Mouse (Mus musculus): ENCODE data around the gene Cabp1. TPM values are rescaled to one million over a fixed set of nuclear protein-coding genes. Genes with fewer than 3 reads are reported as not detected.
A peak's percentile ranks its signal among the peaks of the same experiment; 100 is the strongest.

Gene Cabp1
- total and polyA plus RNA-seq, 3 experiments: 2.3 to 6.0 (median 3.9) TPM

GRCm38 (mm10) chr5:115186371-115187073 lies 7.7 kb downstream of the Cabp1 start:
- H3K27me3 ChIP-seq (ENCODE audit: control insufficient read depth, insufficient read depth, low read length): no peaks in the 10 kb centered on the region
- intact Hi-C loops (cut with DNase I): loop anchor here (1.0 to 5.0 kb wide), 4 partner anchors 49 to 209 kb away; partner anchors contain the start of genes Cox6a1 and Pop5
- peaks cover 10% of the 10 kb centered on the region for H3K4me1 ChIP-seq (ENCODE audit: control insufficient read depth, insufficient read depth, low read length)
- no peaks in the 10 kb centered on the region for H3K36me3 ChIP-seq (ENCODE audit: control insufficient read depth, insufficient read depth, low read length)
- H3K9ac ChIP-seq (ENCODE audit: low read depth, low read length): peak overlapping the region; percentile 65
- DNase-seq: peak in 1 of 2 experiments; percentile 53
- H3K27ac ChIP-seq: peak overlapping the region; percentile 93
- TF ChIP-seq EP300 (IDR thresholded peaks at IDR 0.05; ENCODE audit: insufficient read depth, low read depth, low read length) (no peak), CTCF (IDR thresholded peaks at IDR 0.05) (no peak), POLR2A (IDR thresholded peaks at IDR 0.05; ENCODE audit: insufficient read depth, low read depth, low read length) (no peak)
- no peaks in the 10 kb centered on the region for H3K79me2 ChIP-seq (replicated peaks; ENCODE audit: control insufficient read depth, insufficient read depth, low read length)
- H3K4me3 ChIP-seq: peak overlapping the region; percentile 45
- 19% methylated on average over 17 of the region's 17 CpGs for WGBS

GRCm38 (mm10) chr5:115184726-115185125 lies 9.5 kb downstream of the Cabp1 start:
- intact Hi-C loops (cut with DNase I): loop anchor here (5.0 kb wide), 2 partner anchors 163 to 207 kb away; partner anchors contain the start of gene Cox6a1
- TF ChIP-seq CTCF (IDR thresholded peaks at IDR 0.05): no peak
- TF ChIP-seq POLR2A (IDR thresholded peaks at IDR 0.05; ENCODE audit: insufficient read depth, low read depth, low read length): no peak
- no peaks in the 10 kb centered on the region for H3K27me3 ChIP-seq (ENCODE audit: control insufficient read depth, insufficient read depth, low read length)
- 16% methylated on average over 15 of the region's 15 CpGs for WGBS
- peak; percentile 78 to 83 for DNase-seq
- H3K4me3 ChIP-seq: peak overlapping the region; percentile 45
- H3K4me1 ChIP-seq (ENCODE audit: control insufficient read depth, insufficient read depth, low read length): peaks cover 13% of the 10 kb centered on the region
- H3K27ac ChIP-seq: peak overlapping the region; percentile 65
- no peaks in the 10 kb centered on the region for H3K79me2 ChIP-seq (replicated peaks; ENCODE audit: control insufficient read depth, insufficient read depth, low read length)
- H3K9ac ChIP-seq (ENCODE audit: low read depth, low read length): peak overlapping the region; percentile 42
- H3K36me3 ChIP-seq (ENCODE audit: control insufficient read depth, insufficient read depth, low read length): no peaks in the 10 kb centered on the region

GRCm38 (mm10) chr5:115183482-115183881 lies 10.7 kb downstream of the Cabp1 start:
- Histone ChIP-seq H3K79me2 (replicated peaks; ENCODE audit: control insufficient read depth, insufficient read depth, low read length) (no peaks in the 10 kb centered on the region), H3K4me1 (ENCODE audit: control insufficient read depth, insufficient read depth, low read length) (peaks cover 13% of the 10 kb centered on the region), H3K4me3 (no peak overlapping the region), H3K9ac (ENCODE audit: low read depth, low read length) (no peak overlapping the region), H3K36me3 (ENCODE audit: control insufficient read depth, insufficient read depth, low read length) (no peaks in the 10 kb centered on the region), H3K27me3 (ENCODE audit: control insufficient read depth, insufficient read depth, low read length) (no peaks in the 10 kb centered on the region), H3K27ac (no peak overlapping the region; the same call in 1 of the 2 replicates)
- 57% methylated on average over 10 of the region's 10 CpGs for WGBS
- no peak for DNase-seq
- intact Hi-C loops (cut with DNase I): loop anchor here (2.0 kb wide), 1 partner anchor 19 kb away; no protein-coding TSS in a partner anchor
- TF ChIP-seq POLR2A (IDR thresholded peaks at IDR 0.05; ENCODE audit: insufficient read depth, low read depth, low read length) (no peak), CTCF (IDR thresholded peaks at IDR 0.05) (no peak), EP300 (IDR thresholded peaks at IDR 0.05; ENCODE audit: insufficient read depth, low read depth, low read length) (no peak)

GRCm38 (mm10) chr5:115182925-115183324 lies 11.3 kb downstream of the Cabp1 start:
- H3K4me1 ChIP-seq (ENCODE audit: control insufficient read depth, insufficient read depth, low read length): peaks cover 13% of the 10 kb centered on the region
- H3K27me3 ChIP-seq (ENCODE audit: control insufficient read depth, insufficient read depth, low read length): no peaks in the 10 kb centered on the region
- WGBS: 62% methylated on average over 8 of the region's 8 CpGs
- no peaks in the 10 kb centered on the region for H3K36me3 ChIP-seq (ENCODE audit: control insufficient read depth, insufficient read depth, low read length)
- no peak for DNase-seq
- H3K4me3 ChIP-seq: no peak overlapping the region
- H3K9ac ChIP-seq (ENCODE audit: low read depth, low read length): no peak overlapping the region
- H3K79me2 ChIP-seq (replicated peaks; ENCODE audit: control insufficient read depth, insufficient read depth, low read length): no peaks in the 10 kb centered on the region
- no peak for TF ChIP-seq EP300 (IDR thresholded peaks at IDR 0.05; ENCODE audit: insufficient read depth, low read depth, low read length)
- no peak for TF ChIP-seq POLR2A (IDR thresholded peaks at IDR 0.05; ENCODE audit: insufficient read depth, low read depth, low read length)
- TF ChIP-seq CTCF (IDR thresholded peaks at IDR 0.05): no peak
- intact Hi-C loops (cut with DNase I): loop anchor here (2.0 kb wide), 1 partner anchor 18 kb away; no protein-coding TSS in a partner anchor
- H3K27ac ChIP-seq: peak overlapping the region; percentile 51

- 53% methylated on average over 13 of the region's 13 CpGs for WGBS
- Histone ChIP-seq H3K9ac (ENCODE audit: low read depth, low read length) (no peak overlapping the region), H3K36me3 (ENCODE audit: control insufficient read depth, insufficient read depth, low read length) (no peaks in the 10 kb centered on the region), H3K79me2 (replicated peaks; ENCODE audit: control insufficient read depth, insufficient read depth, low read length) (no peaks in the 10 kb centered on the region), H3K27ac (peak overlapping the region; percentile 51; the same call in 1 of the 2 replicates), H3K4me1 (ENCODE audit: control insufficient read depth, insufficient read depth, low read length) (peaks cover 11% of the 10 kb centered on the region), H3K27me3 (ENCODE audit: control insufficient read depth, insufficient read depth, low read length) (no peaks in the 10 kb centered on the region), H3K4me3 (no peak overlapping the region)
- TF ChIP-seq POLR2A (IDR thresholded peaks at IDR 0.05; ENCODE audit: insufficient read depth, low read depth, low read length): no peak
- TF ChIP-seq CTCF (IDR thresholded peaks at IDR 0.05): no peak
- TF ChIP-seq EP300 (IDR thresholded peaks at IDR 0.05; ENCODE audit: insufficient read depth, low read depth, low read length): no peak
- intact Hi-C loops (cut with DNase I): no loop called here
- peak in 1 of 2 experiments; percentile 38 for DNase-seq
Measured at GRCm38 (mm10) chr5:115181248-115181940, 12.8 kb downstream of the Cabp1 start.

Data from heart, adult 2 months (tissue).